Mouse (Mus musculus) lung, postnatal 25 days (tissue): Measurements from ENCODE around the gene Scn1b.
A peak's percentile ranks its signal among the peaks of the same experiment; 100 is the strongest.

Source experiments
- DNase-seq: peaks from one replicate; pipeline ENCODE4 v3.0.0; 2022; ENCODE audit warnings: low spot score

Scn1b gene

GRCm38 (mm10) chr7:31149751-31150565 lies 23.2 kb upstream of the Scn1b start:
- no peak for DNase-seq

- DNase-seq = no peak
Measured at GRCm38 (mm10) chr7:31149271-31149670, 22.5 kb upstream of the Scn1b start.

- DNase-seq = peak; percentile 78
Measured at GRCm38 (mm10) chr7:31148756-31149155, 22.0 kb upstream of the Scn1b start.

DNA sequence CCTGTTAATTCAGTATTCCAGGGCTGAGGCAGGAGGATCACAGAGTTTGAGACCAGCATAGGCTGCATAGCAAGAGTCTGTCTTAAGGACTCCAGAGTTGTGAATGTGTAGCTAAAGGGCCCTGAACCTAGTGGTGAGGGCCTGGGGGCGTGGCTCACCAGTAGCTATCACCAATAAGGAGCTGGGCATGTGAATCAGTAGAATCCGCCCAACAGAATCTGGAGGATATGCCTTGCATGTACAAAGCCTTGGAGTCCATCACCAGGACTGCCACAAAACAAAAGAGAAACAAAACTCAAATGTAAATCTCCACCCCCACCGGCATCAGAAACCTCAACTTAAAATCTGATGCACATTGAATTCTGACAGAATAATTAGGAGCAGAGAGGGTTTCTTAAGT lies 21.3 kb upstream of the Scn1b start:
- no peak for DNase-seq

DNA sequence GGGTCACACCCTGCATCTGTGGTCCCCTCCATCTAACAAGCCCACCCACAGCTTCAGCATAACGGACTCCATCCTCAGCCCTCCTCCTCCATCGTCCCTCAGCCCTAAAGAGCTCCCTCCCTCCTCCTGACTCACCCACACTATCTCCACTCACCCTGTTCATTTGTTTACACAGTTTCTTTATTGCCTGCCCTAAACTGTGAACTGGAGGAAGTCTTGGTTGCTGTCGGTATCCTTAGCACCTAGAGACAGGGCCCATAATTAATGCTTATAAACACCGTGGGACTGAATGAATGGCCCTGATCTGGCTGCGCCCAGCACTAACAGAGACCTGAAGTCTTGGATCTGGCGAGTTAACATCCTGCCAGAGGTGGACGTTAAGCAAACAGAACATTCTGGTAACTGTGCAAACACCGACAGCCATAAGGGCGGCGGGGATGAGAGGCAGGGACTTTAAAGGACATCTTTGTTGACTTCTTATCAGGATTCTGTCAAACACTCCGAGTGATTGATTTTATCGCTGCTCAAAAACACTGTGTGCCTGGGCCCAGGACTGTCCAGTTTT lies 18.9 kb upstream of the Scn1b start:
- DNase-seq = peak; percentile 63

DNA sequence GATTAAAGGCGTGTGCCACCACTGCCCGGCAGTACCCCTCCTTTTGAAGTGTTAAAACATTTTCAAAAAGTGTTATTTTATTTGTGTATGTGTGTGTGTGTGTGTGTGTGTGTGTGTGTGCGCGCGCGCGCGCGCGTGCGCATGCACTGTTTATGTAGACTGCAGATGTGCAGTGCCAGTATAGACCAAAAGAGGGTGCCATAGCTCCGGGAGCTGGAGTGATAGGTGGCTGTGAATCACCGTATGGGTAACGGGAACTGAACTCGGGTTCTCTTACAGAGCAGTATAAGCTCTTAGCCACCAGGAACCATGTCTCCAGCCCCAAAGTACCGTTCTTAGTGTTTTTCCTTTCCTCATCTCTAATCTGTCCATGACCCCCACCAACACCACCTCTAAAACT lies 18.1 kb upstream of the Scn1b start:
- DNase-seq = no peak

GRCm38 (mm10) chr7:31140941-31141340 lies 14.1 kb upstream of the Scn1b start:
- DNase-seq = no peak

DNA sequence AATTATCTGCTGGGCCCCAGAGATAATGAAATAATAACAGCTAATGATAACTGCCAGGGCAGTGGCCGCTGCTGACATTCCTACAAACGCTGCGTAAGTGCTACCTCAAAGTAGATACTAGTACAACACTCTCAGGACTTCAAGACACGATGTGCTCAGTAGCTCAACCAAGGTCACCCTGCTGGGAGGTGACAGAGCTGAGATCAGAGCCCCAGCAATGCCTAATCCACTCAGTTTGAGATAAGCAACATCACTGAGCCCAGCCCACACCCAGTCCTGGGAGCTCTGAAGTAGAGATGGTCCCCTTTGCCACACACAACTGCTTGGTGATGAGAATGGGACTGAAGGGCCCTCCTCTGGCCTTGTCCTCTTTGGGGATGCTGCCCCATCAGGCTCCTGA lies 13.5 kb upstream of the Scn1b start:
- no peak for DNase-seq

- peak; percentile 60 for DNase-seq
Measured at GRCm38 (mm10) chr7:31139765-31140164, 13.0 kb upstream of the Scn1b start.

DNA sequence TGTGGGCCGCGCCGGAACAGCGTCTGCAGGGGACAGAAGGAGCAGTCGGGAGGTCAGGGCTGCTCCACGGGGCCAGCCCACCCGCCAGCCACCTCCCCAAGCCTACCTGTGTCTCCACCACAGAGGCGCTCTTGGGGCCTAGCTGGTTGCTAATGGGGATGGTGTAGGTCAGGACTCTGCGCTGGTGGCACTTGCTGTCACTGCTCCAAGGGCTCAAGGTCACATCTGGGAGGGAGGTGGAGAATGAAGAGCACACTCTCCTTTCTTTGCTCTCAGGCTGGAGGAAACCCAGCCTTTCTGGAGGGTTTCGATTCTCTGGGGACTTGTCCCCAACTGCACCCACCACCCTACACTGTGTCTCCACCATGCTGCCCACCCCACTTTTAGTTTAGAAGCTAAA lies 8.9 kb upstream of the Scn1b start:
- no peak for DNase-seq

GRCm38 (mm10) chr7:31131866-31132265 lies 5.1 kb upstream of the Scn1b start:
- no peak for DNase-seq

GRCm38 (mm10) chr7:31130841-31131240 lies 4.0 kb upstream of the Scn1b start:
- peak; percentile 66 for DNase-seq

DNA sequence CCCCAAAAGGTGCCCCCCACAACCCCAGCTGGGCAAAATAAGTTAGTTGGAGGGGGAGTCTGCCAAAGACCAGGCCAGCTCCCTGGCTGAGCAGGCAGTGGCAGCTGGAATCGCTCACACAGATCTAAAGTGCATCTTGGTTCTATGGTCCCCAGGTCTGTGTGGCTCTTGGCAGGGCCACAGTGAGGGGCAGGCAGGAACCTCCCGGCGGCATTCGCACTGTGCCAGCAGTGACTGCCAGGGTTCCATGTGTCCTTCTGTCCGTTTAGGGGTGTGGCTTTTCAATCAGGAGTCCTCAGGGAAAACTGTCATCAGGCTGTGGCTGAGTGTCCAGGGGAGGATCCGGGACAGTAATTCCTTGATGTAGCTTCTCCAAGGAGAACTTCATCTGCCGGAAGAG lies 3.4 kb upstream of the Scn1b start:
- no peak for DNase-seq

GRCm38 (mm10) chr7:31128157-31128705 lies 1.4 kb upstream of the Scn1b start:
- no peak for DNase-seq

GRCm38 (mm10) chr7:31126211-31126751 lies 522 bp downstream of the Scn1b start:
- no peak for DNase-seq

GRCm38 (mm10) chr7:31125116-31125515 lies 1.7 kb downstream of the Scn1b start:
- DNase-seq = no peak

DNA sequence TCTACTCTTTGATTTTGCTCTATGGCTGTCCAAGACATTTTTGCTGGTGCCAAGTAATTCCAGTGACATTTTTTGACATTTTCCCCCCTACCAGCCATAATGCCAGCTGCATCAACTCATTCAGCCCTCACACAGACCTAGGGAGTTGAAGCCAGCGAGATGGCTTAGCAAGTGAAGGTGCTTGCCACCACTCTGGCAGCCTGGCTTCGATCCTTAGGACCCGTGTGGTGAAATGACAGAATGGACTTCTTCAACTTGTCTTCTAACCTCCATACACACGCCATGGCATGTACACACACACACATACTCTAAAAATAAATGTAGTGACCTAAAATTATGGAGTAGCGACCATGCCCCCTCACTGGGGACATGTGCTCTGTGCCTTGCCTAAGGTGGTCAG lies 2.4 kb downstream of the Scn1b start:
- DNase-seq = no peak

DNA sequence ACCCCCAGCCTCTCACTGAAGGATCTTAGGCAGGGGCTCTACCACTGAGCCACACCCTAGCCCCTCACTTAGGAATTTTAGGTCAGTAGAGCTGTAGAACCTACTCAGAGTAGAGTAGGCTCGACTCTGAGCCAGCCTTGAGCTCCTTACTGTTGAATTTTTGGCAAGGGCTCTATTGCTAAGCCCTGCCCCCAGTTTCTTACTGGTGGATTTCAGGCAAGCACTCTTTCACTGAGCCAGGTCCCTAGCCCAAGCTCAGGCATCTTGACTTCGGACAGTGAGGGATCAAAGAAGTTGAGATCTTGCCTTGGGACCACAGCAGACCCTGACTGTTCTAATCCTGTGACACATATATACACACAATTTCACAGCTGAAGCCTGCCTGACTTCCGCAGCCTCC lies 3.1 kb downstream of the Scn1b start:
- DNase-seq = no peak

GRCm38 (mm10) chr7:31122641-31123631 lies 3.9 kb downstream of the Scn1b start:
- DNase-seq = no peak

- DNase-seq = no peak
Measured at GRCm38 (mm10) chr7:31119556-31119955, 7.2 kb downstream of the Scn1b start.

DNA sequence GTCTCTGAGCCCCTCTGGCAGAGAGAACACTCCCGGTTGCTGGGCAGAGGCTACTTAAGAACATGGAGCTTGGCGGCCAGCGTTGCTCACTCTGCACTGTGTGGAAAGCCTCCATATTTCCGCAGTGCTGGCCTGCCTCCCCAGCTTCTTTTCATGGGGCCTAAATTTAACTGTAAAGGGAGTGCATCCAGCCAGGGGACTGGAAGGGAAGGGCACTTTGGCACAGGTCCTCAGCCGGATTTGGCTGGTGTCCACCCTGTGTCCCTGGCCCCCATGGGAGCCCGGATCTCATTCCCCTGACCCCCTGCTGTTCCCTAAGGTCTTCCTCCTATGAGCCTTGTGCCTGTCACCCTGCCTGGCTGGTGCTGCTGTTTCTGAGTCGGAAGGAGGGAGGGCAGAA lies 8.3 kb downstream of the Scn1b start:
- no peak for DNase-seq

DNA sequence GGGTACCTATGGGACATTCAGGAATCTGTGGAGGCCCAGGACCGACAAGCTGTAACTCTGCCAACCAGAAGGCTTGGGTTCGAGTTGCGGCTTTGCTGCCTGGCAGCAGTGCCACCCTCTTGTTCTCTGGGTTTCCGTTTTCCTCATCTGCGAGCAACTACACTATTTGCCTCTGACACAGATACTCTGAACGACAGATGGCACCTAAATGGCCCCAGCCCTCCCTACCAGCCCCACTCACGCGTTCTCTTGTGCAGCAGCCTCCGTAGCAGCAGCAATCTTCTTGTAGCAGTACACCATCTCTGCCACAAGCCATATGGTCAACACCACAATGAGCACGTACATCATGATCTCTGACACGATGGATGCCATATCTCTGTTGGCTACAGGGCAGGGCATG lies 9.3 kb downstream of the Scn1b start:
- no peak for DNase-seq
